Comparison of ENCODE assay signal across 8 mouse cellular contexts in genomic region chr2:154390180-154390964, GRCm38 (mm10). TPM values are rescaled to one million over a fixed set of nuclear protein-coding genes. Genes with fewer than 3 reads are reported as not detected.
A peak's percentile ranks its signal among the peaks of the same experiment; 100 is the strongest.
DNase-seq lines count a peak whose midpoint lies in the region; ATAC-seq and TF ChIP-seq lines count a peak whose summit lies in the region.

No protein-coding gene starts in this region.

- no peak for TF ChIP-seq CTCF in cerebellum, adult 2 months (IDR thresholded peaks at IDR 0.05; ENCODE audit: borderline replicate concordance, insufficient read depth, low read depth, low read length)

- no peak overlapping the region for H3K4me2 ChIP-seq in kidney, embryonic 14.5 days (replicated peaks; ENCODE audit: low read depth, low read length)

- H3K36me3 ChIP-seq in kidney, embryonic 14.5 days (ENCODE audit: control insufficient read depth, insufficient read depth, low read length) = no peaks in the 10 kb centered on the region

- no peaks in the 10 kb centered on the region for H3K27me3 ChIP-seq in cerebellum, adult 2 months (ENCODE audit: control insufficient read depth, insufficient read depth, low read length)
- no peaks in the 10 kb centered on the region for H3K27me3 ChIP-seq in kidney, embryonic 14.5 days (ENCODE audit: control insufficient read depth, insufficient read depth, low read length)

- no peak overlapping the region for H3K4me3 ChIP-seq in cerebellum, adult 2 months (replicated peaks; ENCODE audit: insufficient read depth, low read depth, low read length)
- H3K4me3 ChIP-seq in kidney, embryonic 14.5 days (ENCODE audit: low read length) = no peak overlapping the region

- peak; percentile 82 for ATAC-seq in kidney, embryonic 14.5 days (ENCODE audit: low FRiP score, low TSS enrichment)

- peaks cover 3% of the 10 kb centered on the region for H3K4me1 ChIP-seq in cerebellum, adult 2 months (ENCODE audit: control insufficient read depth, insufficient read depth, low read length)
- H3K4me1 ChIP-seq in kidney, embryonic 14.5 days (ENCODE audit: control insufficient read depth, insufficient read depth, low read length) = peaks cover 8% of the 10 kb centered on the region

- peak; percentile 44 to 62 for DNase-seq in cerebellum, adult 2 months
- no peak for DNase-seq in cerebellum, adult 8-10 months
- DNase-seq in adrenal gland, postnatal 14 days = peak; percentile 96
- peak; percentile 100 for DNase-seq in heart, adult 11 months
- DNase-seq in lung, postnatal 10 days = peak; percentile 90
- peak; percentile 70 to 88 for DNase-seq in urinary bladder, postnatal 36 days (ENCODE audit: low spot score in 2 of 2)
- no peak for DNase-seq in spleen, postnatal 14 days (ENCODE audit: low spot score in 2 of 2)

- WGBS in cerebellum, adult 2 months = 33% methylated on average over 11 of the region's 11 CpGs
- WGBS in kidney, embryonic 14.5 days = 50% methylated on average over 11 of the region's 11 CpGs

- H3K9ac ChIP-seq in kidney, embryonic 14.5 days (ENCODE audit: low read depth, low read length) = no peak overlapping the region

- TF ChIP-seq POLR2A in cerebellum, adult 2 months (IDR thresholded peaks at IDR 0.05; ENCODE audit: borderline replicate concordance, insufficient read depth, low read length) = no peak

- no peaks in the 10 kb centered on the region for H3K9me3 ChIP-seq in kidney, embryonic 14.5 days (ENCODE audit: control insufficient read depth, low read length)

- H3K27ac ChIP-seq in cerebellum, adult 2 months (ENCODE audit: insufficient read depth, low read length) = 0 out of 2 replicates have a peak overlapping the region, but pooled peaks have one; percentile 2
- H3K27ac ChIP-seq in kidney, embryonic 14.5 days (ENCODE audit: low read depth, low read length) = peak overlapping the region; percentile 32; the same call in 1 of the 2 replicates

RNA-seq across cellular contexts. Expression of gene Snta1, which starts 17.5 kb away (rescaled TPM):
- polyA plus RNA-seq in cerebellum, adult 2 months (2012; rRNA removed) = 33.7 and 35.7 TPM in 2 replicates
- 27.7 and 32.3 TPM in 2 replicates for total RNA-seq in adrenal gland, postnatal 14 days (2021)
- polyA plus RNA-seq in kidney, embryonic 14.5 days (2014; fragmentation: Nextera tagmentation; extraction: Ambion mirVana) = 4.5 and 5.7 TPM in 2 replicates

RNA-seq across cellular contexts. Expression of gene Cdk5rap1, which starts 17.6 kb away (rescaled TPM):
- 19.2 and 21.7 TPM in 2 replicates for polyA plus RNA-seq in cerebellum, adult 2 months (2012; rRNA removed)
- 14.2 and 15.7 TPM in 2 replicates for total RNA-seq in adrenal gland, postnatal 14 days (2021)
- 10.6 and 18.5 TPM in 2 replicates for polyA plus RNA-seq in kidney, embryonic 14.5 days (2014; fragmentation: Nextera tagmentation; extraction: Ambion mirVana)

RNA-seq across cellular contexts. Expression of gene Cbfa2t2, which starts 45.9 kb away (rescaled TPM):
- 29.5 and 31.5 TPM in 2 replicates for polyA plus RNA-seq in cerebellum, adult 2 months (2012; rRNA removed)
- total RNA-seq in adrenal gland, postnatal 14 days (2021) = 36.1 and 42.5 TPM in 2 replicates
- 26.6 and 44.4 TPM in 2 replicates for polyA plus RNA-seq in kidney, embryonic 14.5 days (2014; fragmentation: Nextera tagmentation; extraction: Ambion mirVana)

Comparison
In these comparisons a context has a peak if more than half of its experiments do, and no peak if none do; other contexts are left out.
1. DNase-seq: peak in cerebellum, adult 2 months (2 of 2), adrenal gland, postnatal 14 days (single experiment), heart, adult 11 months (single experiment), lung, postnatal 10 days (single experiment) and urinary bladder, postnatal 36 days (2 of 2); none in cerebellum, adult 8-10 months (single experiment) and spleen, postnatal 14 days (0 of 2).